Mouse (Mus musculus): ENCODE results near the gene Prph2. TPM values are rescaled to one million over a fixed set of nuclear protein-coding genes. Genes with fewer than 3 reads are reported as not detected.

Gene Prph2
- polyA plus RNA-seq, 1 experiment from 2014 or later = not detected

GRCm38 (mm10) chr17:46972603-46973002 is 62.3 kb downstream of the Prph2 start:
- H3K4me1 ChIP-seq (replicated peaks; ENCODE audit: control insufficient read depth, insufficient read depth, low read length) = no peaks in the 10 kb centered on the region
- no peak for ATAC-seq (ENCODE audit: low read depth)
- no peak overlapping the region for H3K9ac ChIP-seq (ENCODE audit: low read length)
- H3K27ac ChIP-seq (ENCODE audit: low read length) = no peak overlapping the region
- H3K4me3 ChIP-seq (ENCODE audit: low read length) = no peak overlapping the region
- H3K27me3 ChIP-seq (ENCODE audit: control insufficient read depth, insufficient read depth, low read depth, low read length) = no peaks in the 10 kb centered on the region
- no peak overlapping the region for H3K4me2 ChIP-seq (ENCODE audit: low read depth, low read length)
- 92% methylated on average over 7 of the region's 7 CpGs for WGBS
- no peaks in the 10 kb centered on the region for H3K9me3 ChIP-seq (ENCODE audit: control insufficient read depth, low read length)
- H3K36me3 ChIP-seq (ENCODE audit: control insufficient read depth, insufficient read depth, low read length) = peaks cover 68% of the 10 kb centered on the region

Other genes starting within 250 kb of the Prph2 start
- 51.4 and 51.6 TPM in 2 replicates for gene Rrp36, start 236.1 kb upstream of the Prph2 start, polyA plus RNA-seq (2015; fragmentation: Nextera tagmentation; extraction: Ambion mirVana)
- gene Mea1, start 231.7 kb upstream of the Prph2 start, polyA plus RNA-seq (2015; fragmentation: Nextera tagmentation; extraction: Ambion mirVana) = 129 and 137 TPM in 2 replicates
- 115 TPM in 2 replicates for gene Klhdc3, start 229.5 kb upstream of the Prph2 start, polyA plus RNA-seq (2015; fragmentation: Nextera tagmentation; extraction: Ambion mirVana)
- 90.7 and 94.7 TPM in 2 replicates for gene Ppp2r5d, start 205.3 kb upstream of the Prph2 start, polyA plus RNA-seq (2015; fragmentation: Nextera tagmentation; extraction: Ambion mirVana)
- gene Pex6, start 199.0 kb upstream of the Prph2 start, polyA plus RNA-seq (2015; fragmentation: Nextera tagmentation; extraction: Ambion mirVana) = 22.1 and 24.2 TPM in 2 replicates
- gene Gnmt, start 181.3 kb upstream of the Prph2 start, polyA plus RNA-seq (2015; fragmentation: Nextera tagmentation; extraction: Ambion mirVana) = 2.5 and 5.2 TPM in 2 replicates
- gene Cnpy3, start 158.2 kb upstream of the Prph2 start, polyA plus RNA-seq (2015; fragmentation: Nextera tagmentation; extraction: Ambion mirVana) = 79.0 and 80.1 TPM in 2 replicates
- gene Ptcra, start 146.7 kb upstream of the Prph2 start, polyA plus RNA-seq (2015; fragmentation: Nextera tagmentation; extraction: Ambion mirVana) = 2.8 and 7.1 TPM in 2 replicates
- 59.5 and 60.2 TPM in 2 replicates for gene 2310039H08Rik, start 137.8 kb upstream of the Prph2 start, polyA plus RNA-seq (2015; fragmentation: Nextera tagmentation; extraction: Ambion mirVana)
- gene Rpl7l1, start 127.8 kb upstream of the Prph2 start, polyA plus RNA-seq (2015; fragmentation: Nextera tagmentation; extraction: Ambion mirVana) = 141 and 154 TPM in 2 replicates
- 3.3 and 4.4 TPM in 2 replicates for gene Bicral, start 52.0 kb upstream of the Prph2 start, polyA plus RNA-seq (2015; fragmentation: Nextera tagmentation; extraction: Ambion mirVana)
- gene Tbcc, start 19.8 kb upstream of the Prph2 start, polyA plus RNA-seq (2015; fragmentation: Nextera tagmentation; extraction: Ambion mirVana) = 38.6 and 40.8 TPM in 2 replicates
- 15.2 and 16.1 TPM in 2 replicates for gene Ubr2, start 100.1 kb downstream of the Prph2 start, polyA plus RNA-seq (2015; fragmentation: Nextera tagmentation; extraction: Ambion mirVana)

Measured in lung, embryonic 16.5 days (tissue).